Mouse (Mus musculus) bone marrow, adult 2 months (tissue): ENCODE data around the gene Spp2.

Source experiments
- CTCF ChIP-seq: fragments of 200-500 bp; IDR thresholded peaks from 2 replicates; pipeline ENCODE4 v1.5.1; 2011; ENCODE audit warnings: low read length, control low read depth; ENCODE audit not compliant: control insufficient read depth, insufficient read depth
- POLR2A ChIP-seq: fragments of 200-500 bp; IDR thresholded peaks from 2 replicates; pipeline ENCODE4 v1.6.1; 2011; ENCODE audit warnings: low read depth, mild to moderate bottlenecking, control low read depth, low read length, borderline replicate concordance; ENCODE audit not compliant: control insufficient read depth

- no peak for TF ChIP-seq CTCF
- TF ChIP-seq POLR2A = no peak
Measured at GRCm38 (mm10) chr1:88473899-88474298, 67.1 kb downstream of the Spp2 start.
